Mouse (Mus musculus) stomach, postnatal 0 days (tissue): ENCODE data around the gene Foxk1.

Experiments used
- CTCF ChIP-seq: IDR thresholded peaks from 2 replicates; pipeline ENCODE4 v1.5.1; 2016; ENCODE audit warnings: antibody characterized with exemption, low read depth, mild to moderate bottlenecking, moderate library complexity
- EP300 ChIP-seq: optimal IDR thresholded peaks from 2 replicates; pipeline ENCODE3; 2016; ENCODE audit warnings: antibody characterized with exemption

DNA sequence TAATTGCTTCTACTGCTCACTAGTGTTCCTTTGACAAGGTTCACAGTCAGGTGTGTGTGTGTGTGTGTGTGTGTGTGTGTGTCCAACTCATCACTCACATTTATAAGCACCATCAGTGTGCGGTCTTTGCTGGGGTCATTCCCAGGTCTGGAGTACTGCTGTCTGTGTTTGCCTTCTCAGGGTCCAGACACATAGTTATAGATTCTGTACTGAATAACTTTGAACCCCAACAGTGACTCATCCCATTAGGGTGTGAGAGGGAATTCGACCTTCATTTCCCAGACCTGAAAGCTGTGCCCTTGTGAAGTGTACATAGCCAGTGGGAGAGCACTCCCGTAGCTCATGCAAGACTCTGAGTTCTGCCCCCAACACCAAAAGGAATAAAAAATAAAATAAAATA, 2.4 kb downstream of the Foxk1 start:
- TF ChIP-seq CTCF (no peak), EP300 (no peak)
